Mouse (Mus musculus): ENCODE measurements around the gene Gdpd3. TPM values are rescaled to one million over a fixed set of nuclear protein-coding genes. Genes with fewer than 3 reads are reported as not detected.

Gene Gdpd3
- polyA plus RNA-seq, 1 experiment from 2014 or later: 0.74 TPM

DNA sequence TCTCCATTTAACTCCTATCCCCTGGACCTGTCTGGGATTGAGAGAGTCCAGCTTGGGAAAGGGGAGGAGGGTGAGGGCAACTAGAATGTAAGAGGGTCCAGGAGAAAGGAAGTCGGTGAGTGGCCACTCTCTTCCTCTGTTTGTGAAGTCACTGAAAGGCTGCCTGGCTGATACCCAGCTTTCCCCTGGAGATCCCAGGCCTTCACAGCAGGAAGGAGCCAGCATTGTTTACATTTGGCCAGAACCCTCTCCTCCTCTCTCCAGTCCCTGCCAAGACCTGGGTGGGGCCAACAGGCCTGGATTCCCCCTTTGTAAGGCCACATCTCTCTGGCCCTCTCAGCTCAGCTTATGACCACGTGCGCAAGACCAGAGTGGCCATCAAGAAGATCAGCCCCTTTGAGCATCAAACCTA, 5.7 kb upstream of the Gdpd3 start:
- Histone ChIP-seq H3K9me3 (replicated peaks) (no peaks in the 10 kb centered on the region), H3K36me3 (replicated peaks) (peaks cover 24% of the 10 kb centered on the region), H3K4me3 (replicated peaks) (peak overlapping the region; percentile 67), H3K27me3 (no peaks in the 10 kb centered on the region), H3K27ac (replicated peaks) (peak overlapping the region; percentile 84), H3K4me2 (peak overlapping the region; percentile 89), H3K4me1 (replicated peaks) (peaks cover 55% of the 10 kb centered on the region), H3K9ac (peak overlapping the region; percentile 69)
- 37% methylated on average over 3 of the region's 3 CpGs for WGBS (ENCODE audit: insufficient replicate concordance)
- ATAC-seq (ENCODE audit: insufficient read depth): peak; percentile 10

DNA sequence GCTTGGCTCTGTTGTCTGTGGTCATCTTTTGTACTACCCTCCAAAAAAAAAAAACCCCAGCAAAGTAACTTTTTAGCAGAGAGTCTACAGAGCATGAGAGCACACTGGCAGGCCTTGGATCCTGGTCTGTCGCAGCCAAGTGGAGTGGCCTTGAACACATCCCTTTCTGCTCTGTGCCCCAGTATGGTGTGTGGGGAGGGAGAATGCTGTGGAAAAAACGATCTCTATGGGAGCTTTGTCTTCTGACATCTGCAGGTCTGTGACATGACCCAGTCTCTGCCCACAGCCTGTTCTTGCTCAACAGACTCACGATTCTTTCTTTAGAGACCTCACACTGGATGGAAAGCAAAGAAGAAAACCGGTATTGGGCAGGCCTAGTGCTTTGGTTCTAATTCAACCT, 5.2 kb upstream of the Gdpd3 start:
- 52% methylated on average over 4 of the region's 4 CpGs for WGBS (ENCODE audit: insufficient replicate concordance)
- H3K36me3 ChIP-seq (replicated peaks): peaks cover 29% of the 10 kb centered on the region
- no peak overlapping the region for H3K9ac ChIP-seq
- no peak for ATAC-seq (ENCODE audit: insufficient read depth)
- no peaks in the 10 kb centered on the region for H3K27me3 ChIP-seq
- H3K9me3 ChIP-seq (replicated peaks): no peaks in the 10 kb centered on the region
- H3K4me3 ChIP-seq (replicated peaks): no peak overlapping the region
- peaks cover 60% of the 10 kb centered on the region for H3K4me1 ChIP-seq (replicated peaks)
- peak overlapping the region; percentile 89 for H3K4me2 ChIP-seq
- H3K27ac ChIP-seq (replicated peaks): peak overlapping the region; percentile 84

GRCm38 (mm10) chr7:126761529-126762067, 4.5 kb upstream of the Gdpd3 start:
- no peak overlapping the region for H3K9ac ChIP-seq
- no peaks in the 10 kb centered on the region for H3K27me3 ChIP-seq
- H3K27ac ChIP-seq (replicated peaks): 0 out of 2 replicates have a peak overlapping the region, but pooled peaks have one; percentile 84
- peak overlapping the region; percentile 89 for H3K4me2 ChIP-seq
- H3K9me3 ChIP-seq (replicated peaks): no peaks in the 10 kb centered on the region
- peaks cover 34% of the 10 kb centered on the region for H3K36me3 ChIP-seq (replicated peaks)
- no peak for ATAC-seq (ENCODE audit: insufficient read depth)
- H3K4me1 ChIP-seq (replicated peaks): peaks cover 67% of the 10 kb centered on the region
- WGBS (ENCODE audit: insufficient replicate concordance): 32% methylated on average over 6 of the region's 6 CpGs
- no peak overlapping the region for H3K4me3 ChIP-seq (replicated peaks)

DNA sequence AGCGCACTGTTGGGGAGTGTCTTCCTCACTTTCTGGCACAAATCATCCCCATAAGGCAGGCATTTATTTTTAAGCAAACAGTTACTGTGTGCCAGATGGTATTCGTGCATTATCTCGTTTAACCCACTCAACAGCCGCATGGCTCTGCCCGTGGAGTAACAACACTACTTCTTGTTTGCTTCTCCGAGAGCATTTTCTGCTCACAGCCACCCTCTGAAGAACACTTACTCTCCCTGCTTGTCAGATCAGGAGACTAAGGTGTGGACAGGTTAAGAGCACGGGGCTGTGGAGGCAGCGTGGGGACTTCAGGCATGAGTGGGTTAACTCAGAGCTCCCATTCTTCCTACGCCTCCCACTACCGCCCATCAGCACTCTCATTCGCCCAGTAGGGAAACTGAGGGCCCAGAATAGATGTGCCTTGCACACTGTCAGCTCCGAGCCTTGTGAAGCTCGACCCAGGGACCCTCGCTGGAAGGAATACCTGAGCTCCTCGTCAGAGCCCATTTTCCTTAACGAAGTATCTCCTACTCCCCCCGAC, 3.6 kb upstream of the Gdpd3 start:
- Histone ChIP-seq H3K27ac (replicated peaks) (no peak overlapping the region; the same call in 1 of the 2 replicates), H3K36me3 (replicated peaks) (peaks cover 43% of the 10 kb centered on the region), H3K4me2 (no peak overlapping the region), H3K4me1 (replicated peaks) (peaks cover 67% of the 10 kb centered on the region), H3K9ac (no peak overlapping the region), H3K9me3 (replicated peaks) (no peaks in the 10 kb centered on the region), H3K4me3 (replicated peaks) (no peak overlapping the region), H3K27me3 (no peaks in the 10 kb centered on the region)
- ATAC-seq (ENCODE audit: insufficient read depth): no peak
- WGBS (ENCODE audit: insufficient replicate concordance): 51% methylated on average over 17 of the region's 17 CpGs

- Histone ChIP-seq H3K4me1 (replicated peaks) (peaks cover 52% of the 10 kb centered on the region), H3K9ac (no peak overlapping the region), H3K9me3 (replicated peaks) (no peaks in the 10 kb centered on the region), H3K4me3 (replicated peaks) (no peak overlapping the region), H3K36me3 (replicated peaks) (peaks cover 65% of the 10 kb centered on the region), H3K27me3 (no peaks in the 10 kb centered on the region), H3K4me2 (no peak overlapping the region), H3K27ac (replicated peaks) (no peak overlapping the region)
- WGBS (ENCODE audit: insufficient replicate concordance): 61% methylated on average over 9 of the region's 9 CpGs
- ATAC-seq (ENCODE audit: insufficient read depth): no peak
Measured at GRCm38 (mm10) chr7:126765540-126765939, 594 bp upstream of the Gdpd3 start.

DNA sequence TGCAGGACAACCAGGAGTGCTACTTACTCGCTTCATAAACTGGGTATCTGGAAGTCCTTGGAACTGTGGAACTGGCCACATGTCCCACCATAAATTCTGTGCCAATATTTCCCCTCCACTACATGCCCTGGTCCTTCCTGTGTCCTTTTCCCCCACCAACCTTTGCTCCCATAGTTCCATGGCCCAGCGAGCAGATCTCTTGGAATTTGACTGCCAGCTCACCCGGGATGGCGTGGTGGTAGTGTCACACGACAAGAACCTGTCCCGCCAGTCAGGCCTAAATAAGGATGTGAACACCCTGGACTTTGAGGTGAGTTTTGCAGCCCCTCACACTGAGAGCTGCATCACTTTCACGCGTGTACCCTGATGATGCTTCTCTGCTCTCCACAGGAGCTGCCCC, 867 bp downstream of the Gdpd3 start:
- Histone ChIP-seq H3K4me3 (replicated peaks) (no peak overlapping the region), H3K4me1 (replicated peaks) (peaks cover 43% of the 10 kb centered on the region), H3K27ac (replicated peaks) (no peak overlapping the region), H3K9ac (no peak overlapping the region), H3K9me3 (replicated peaks) (no peaks in the 10 kb centered on the region), H3K4me2 (no peak overlapping the region), H3K36me3 (replicated peaks) (peaks cover 68% of the 10 kb centered on the region), H3K27me3 (no peaks in the 10 kb centered on the region)
- WGBS (ENCODE audit: insufficient replicate concordance): 84% methylated on average over 8 of the region's 8 CpGs
- ATAC-seq (ENCODE audit: insufficient read depth): no peak

- 57% methylated on average over 12 of the region's 12 CpGs for WGBS (ENCODE audit: insufficient replicate concordance)
- H3K4me2 ChIP-seq: no peak overlapping the region
- H3K9ac ChIP-seq: no peak overlapping the region
- H3K36me3 ChIP-seq (replicated peaks): peaks cover 41% of the 10 kb centered on the region
- H3K4me3 ChIP-seq (replicated peaks): no peak overlapping the region
- peaks cover 38% of the 10 kb centered on the region for H3K4me1 ChIP-seq (replicated peaks)
- H3K27me3 ChIP-seq: no peaks in the 10 kb centered on the region
- no peaks in the 10 kb centered on the region for H3K9me3 ChIP-seq (replicated peaks)
- ATAC-seq (ENCODE audit: insufficient read depth): no peak
- H3K27ac ChIP-seq (replicated peaks): no peak overlapping the region
Measured at GRCm38 (mm10) chr7:126770784-126771183, 4.7 kb downstream of the Gdpd3 start.

DNA sequence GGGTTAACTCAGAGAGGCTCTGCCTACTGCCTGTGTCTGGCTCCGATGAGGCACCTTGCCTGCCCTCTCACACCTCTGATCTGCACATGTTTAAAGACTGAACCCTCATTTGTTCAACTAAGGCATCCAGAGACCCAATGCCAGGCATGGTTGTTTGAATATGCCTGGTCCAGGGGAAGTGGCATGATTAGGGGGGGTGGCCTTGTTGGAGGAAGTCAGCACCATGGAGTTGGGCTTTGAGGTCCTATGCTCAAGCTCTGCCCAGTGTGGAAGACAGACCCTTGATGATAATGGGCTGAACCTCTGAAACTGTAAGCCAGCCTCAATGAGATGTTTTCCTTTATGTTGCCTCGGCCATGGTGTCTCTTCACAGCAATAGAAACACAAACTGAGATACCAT, 7.2 kb downstream of the Gdpd3 start:
- H3K27ac ChIP-seq (replicated peaks): no peak overlapping the region
- H3K4me3 ChIP-seq (replicated peaks): no peak overlapping the region
- no peak overlapping the region for H3K9ac ChIP-seq
- no peak for ATAC-seq (ENCODE audit: insufficient read depth)
- H3K36me3 ChIP-seq (replicated peaks): peaks cover 23% of the 10 kb centered on the region
- H3K27me3 ChIP-seq: no peaks in the 10 kb centered on the region
- H3K4me2 ChIP-seq: no peak overlapping the region
- no peaks in the 10 kb centered on the region for H3K9me3 ChIP-seq (replicated peaks)
- WGBS (ENCODE audit: insufficient replicate concordance): 60% methylated on average over 2 of the region's 2 CpGs
- H3K4me1 ChIP-seq (replicated peaks): peaks cover 53% of the 10 kb centered on the region

- H3K27ac ChIP-seq (replicated peaks): 0 out of 2 replicates have a peak overlapping the region, but pooled peaks have one; percentile 39
- H3K4me2 ChIP-seq: no peak overlapping the region
- H3K36me3 ChIP-seq (replicated peaks): peaks cover 22% of the 10 kb centered on the region
- peaks cover 62% of the 10 kb centered on the region for H3K4me1 ChIP-seq (replicated peaks)
- no peak for ATAC-seq (ENCODE audit: insufficient read depth)
- no peak overlapping the region for H3K9ac ChIP-seq
- no peaks in the 10 kb centered on the region for H3K9me3 ChIP-seq (replicated peaks)
- WGBS (ENCODE audit: insufficient replicate concordance): 34% methylated on average over 2 of the region's 2 CpGs
- H3K4me3 ChIP-seq (replicated peaks): no peak overlapping the region
- H3K27me3 ChIP-seq: no peaks in the 10 kb centered on the region
Measured at GRCm38 (mm10) chr7:126774463-126774862, 8.3 kb downstream of the Gdpd3 start.

GRCm38 (mm10) chr7:126775185-126775977, 9.2 kb downstream of the Gdpd3 start:
- H3K4me2 ChIP-seq: peak overlapping the region; percentile 93
- H3K27ac ChIP-seq (replicated peaks): 0 out of 2 replicates have a peak overlapping the region, but pooled peaks have one; percentile 39
- H3K4me3 ChIP-seq (replicated peaks): no peak overlapping the region
- no peaks in the 10 kb centered on the region for H3K9me3 ChIP-seq (replicated peaks)
- H3K4me1 ChIP-seq (replicated peaks): peaks cover 71% of the 10 kb centered on the region
- ATAC-seq (ENCODE audit: insufficient read depth): no peak
- H3K27me3 ChIP-seq: no peaks in the 10 kb centered on the region
- H3K9ac ChIP-seq: no peak overlapping the region
- peaks cover 25% of the 10 kb centered on the region for H3K36me3 ChIP-seq (replicated peaks)
- WGBS (ENCODE audit: insufficient replicate concordance): 69% methylated on average over 10 of the region's 10 CpGs

DNA sequence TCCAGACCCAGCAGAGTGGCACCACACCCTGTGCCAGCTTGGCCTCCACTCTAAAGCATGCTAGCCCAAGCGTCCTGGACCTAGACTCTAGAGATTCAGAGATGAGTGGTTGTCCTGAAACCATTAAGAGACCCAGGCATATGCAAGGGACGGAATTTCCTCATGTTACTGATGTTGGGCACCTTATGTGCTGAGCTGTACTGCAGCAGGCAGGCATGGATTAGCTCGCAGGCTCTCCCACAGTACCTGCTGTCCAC, 9.8 kb downstream of the Gdpd3 start:
- 69% methylated on average over 3 of the region's 3 CpGs for WGBS (ENCODE audit: insufficient replicate concordance)
- peak overlapping the region; percentile 87 for H3K27ac ChIP-seq (replicated peaks)
- H3K27me3 ChIP-seq: no peaks in the 10 kb centered on the region
- peak overlapping the region; percentile 93 for H3K4me2 ChIP-seq
- H3K4me3 ChIP-seq (replicated peaks): peak overlapping the region; percentile 87; the same call in 1 of the 2 replicates
- no peak overlapping the region for H3K9ac ChIP-seq
- peaks cover 74% of the 10 kb centered on the region for H3K4me1 ChIP-seq (replicated peaks)
- H3K36me3 ChIP-seq (replicated peaks): peaks cover 25% of the 10 kb centered on the region
- H3K9me3 ChIP-seq (replicated peaks): no peaks in the 10 kb centered on the region
- ATAC-seq (ENCODE audit: insufficient read depth): no peak

All from liver, embryonic 15.5 days (tissue).